Mouse (Mus musculus) testis, adult 2 months (tissue): ENCODE measurements around the gene Ndrg3.
"Not testable (repeated sequence)": the region's sequence is repeated elsewhere in the genome, so short reads cannot be mapped to it uniquely, and the experiment has no call there.

Experiments used
- CTCF ChIP-seq: fragments of 200-500 bp; IDR thresholded peaks from 2 replicates; pipeline ENCODE4 v1.5.1; 2012; ENCODE audit warnings: low read depth, mild to moderate bottlenecking, inconsistent platforms, low read length, moderate library complexity; ENCODE audit not compliant: control insufficient read depth, insufficient read depth, insufficient replicate concordance
- POLR2A ChIP-seq: fragments of 200-500 bp; IDR thresholded peaks from 2 replicates; pipeline ENCODE4 v1.6.1; 2012; ENCODE audit warnings: low read depth, mild to moderate bottlenecking, inconsistent platforms, low read length, moderate library complexity; ENCODE audit not compliant: control insufficient read depth

DNA sequence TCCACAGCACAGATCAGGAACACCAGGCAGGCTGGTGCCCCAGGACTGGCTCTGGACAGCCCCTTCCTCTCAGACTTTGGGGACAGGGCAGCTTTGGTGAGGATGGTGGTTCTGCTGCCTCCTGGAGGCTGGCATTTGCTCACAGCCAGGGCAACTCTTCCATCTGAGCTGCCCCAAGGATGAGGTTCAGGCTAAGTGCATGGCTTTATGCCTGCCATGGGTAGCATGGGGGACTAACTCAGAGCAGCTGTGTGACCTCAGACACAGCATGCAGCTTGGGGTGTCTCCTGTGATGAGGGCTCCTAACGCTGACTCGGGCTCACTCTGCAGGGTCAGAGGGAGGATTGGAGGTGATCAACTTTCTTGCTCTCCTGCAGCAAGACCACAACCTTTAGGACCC, 106.2 kb downstream of the Ndrg3 start:
- not testable (repeated sequence) for TF ChIP-seq CTCF, POLR2A
